Mouse (Mus musculus) bone marrow macrophage, adult 2 months (primary cell): ENCODE measurements around the gene 0610010K14Rik.

ENCODE experiments used
- CTCF ChIP-seq: IDR thresholded peaks from 2 replicates; pipeline ENCODE4 v1.5.1; 2012; ENCODE audit warnings: low read depth, mild to moderate bottlenecking, low read length, moderate library complexity
- POLR2A ChIP-seq: IDR thresholded peaks from 2 replicates; pipeline ENCODE4 v1.6.1; 2012; ENCODE audit warnings: mild to moderate bottlenecking, low read depth, low read length, borderline replicate concordance

- no peak for TF ChIP-seq CTCF
- TF ChIP-seq POLR2A, result no peak
Measured at GRCm38 (mm10) chr11:70214191-70214855, 23.4 kb downstream of the 0610010K14Rik start.
